Comparison of ENCODE assay signal across 22 mouse cellular contexts in genomic region chr13:53639584-53639983, GRCm38 (mm10).
DNase-seq lines count a peak whose midpoint lies in the region; ATAC-seq and TF ChIP-seq lines count a peak whose summit lies in the region.
"Had no signal": no experiment of that assay in that cellular context is flagged by ENCODE, and none has a peak within 500 bp of the region (broad histone marks: within the 10 kb centered on the region; RNA-seq: fewer than 3 reads in every experiment).

No protein-coding gene starts in this region.

- no peak overlapping the region for H3K27ac ChIP-seq in heart, embryonic 12.5 days (ENCODE audit: poor library complexity, severe bottlenecking)
- H3K27ac ChIP-seq in midbrain, embryonic 10.5 days (replicated peaks), result no peak overlapping the region
- H3K27ac ChIP-seq in midbrain, embryonic 13.5 days, result no peak overlapping the region
- H3K27ac ChIP-seq: forebrain, embryonic 10.5 days; gastrocnemius, adult 2 months; heart, embryonic 13.5 days had no signal

- no peak overlapping the region for H3K4me2 ChIP-seq in heart, embryonic 12.5 days
- no peak overlapping the region for H3K4me2 ChIP-seq in midbrain, embryonic 13.5 days (replicated peaks)
- H3K4me2 ChIP-seq: heart, embryonic 13.5 days had no signal

- H3K9me3 ChIP-seq in heart, embryonic 12.5 days (replicated peaks), result no peaks in the 10 kb centered on the region
- no peaks in the 10 kb centered on the region for H3K9me3 ChIP-seq in midbrain, embryonic 10.5 days (replicated peaks)
- H3K9me3 ChIP-seq in midbrain, embryonic 13.5 days, result no peaks in the 10 kb centered on the region

- ATAC-seq in heart, embryonic 12.5 days (ENCODE audit: insufficient number of reproducible peaks, low FRiP score), result no peak
- no peak for ATAC-seq in midbrain, embryonic 13.5 days
- ATAC-seq: CD4-positive, CD25-positive, alpha-beta regulatory T cell, adult 4 months; forebrain, embryonic 16.5 days; intestine, postnatal 0 days had no signal

- TF ChIP-seq CTCF in brain, embryonic 14.5 days (IDR thresholded peaks at IDR 0.05; ENCODE audit: borderline replicate concordance, extremely low read depth, insufficient read depth, insufficient read length), result no peak

- 87% methylated on average over 5 of the region's 5 CpGs for WGBS in heart, embryonic 12.5 days
- WGBS in midbrain, embryonic 10.5 days, result 88% methylated on average over 5 of the region's 5 CpGs
- WGBS in midbrain, embryonic 13.5 days, result 84% methylated on average over 5 of the region's 5 CpGs

- no peak for TF ChIP-seq POLR2A in brain, embryonic 14.5 days (IDR thresholded peaks at IDR 0.05; ENCODE audit: borderline replicate concordance, extremely low read depth, insufficient read depth, insufficient read length, poor library complexity, severe bottlenecking)

- H3K36me3 ChIP-seq in heart, embryonic 12.5 days, result no peaks in the 10 kb centered on the region
- no peaks in the 10 kb centered on the region for H3K36me3 ChIP-seq in midbrain, embryonic 10.5 days
- no peaks in the 10 kb centered on the region for H3K36me3 ChIP-seq in midbrain, embryonic 13.5 days
- H3K36me3 ChIP-seq: forebrain, embryonic 10.5 days; heart, embryonic 13.5 days had no signal

- H3K9ac ChIP-seq in heart, embryonic 12.5 days, result no peak overlapping the region
- no peak overlapping the region for H3K9ac ChIP-seq in midbrain, embryonic 13.5 days (replicated peaks)
- H3K9ac ChIP-seq: heart, embryonic 13.5 days had no signal

- H3K27me3 ChIP-seq in heart, embryonic 12.5 days (replicated peaks), result no peaks in the 10 kb centered on the region
- H3K27me3 ChIP-seq in midbrain, embryonic 10.5 days (ENCODE audit: low read depth, poor library complexity, severe bottlenecking), result peaks cover 11% of the 10 kb centered on the region
- no peaks in the 10 kb centered on the region for H3K27me3 ChIP-seq in midbrain, embryonic 13.5 days
- H3K27me3 ChIP-seq: heart, embryonic 13.5 days had no signal

- peak; percentile 36 for DNase-seq in heart, adult 11 months
- peak; percentile 6 for DNase-seq in midbrain, embryonic 10.5 days (ENCODE audit: low spot score)
- DNase-seq in brain, embryonic 14.5 days (ENCODE audit: low read depth), result peak; percentile 42
- peak; percentile 22 for DNase-seq in brain, embryonic 18.5 days (ENCODE audit: low read depth, low spot score)
- DNase-seq in thymus, postnatal 10 days (ENCODE audit: low spot score in 2 of 2), result no peak
- DNase-seq: adrenal gland, adult 2 months; adrenal gland, postnatal 14 days; cerebellum, adult 18-20 months; cerebellum, adult 9-10 months; cerebellum, postnatal 14 days; gastrocnemius, adult 2 months; gastrocnemius, postnatal 14 days; heart, adult 18-20 months; heart, postnatal 14 days; heart, postnatal 4 days had no signal

- H3K4me3 ChIP-seq in heart, embryonic 12.5 days, result no peak overlapping the region
- no peak overlapping the region for H3K4me3 ChIP-seq in midbrain, embryonic 10.5 days
- H3K4me3 ChIP-seq in midbrain, embryonic 13.5 days (replicated peaks), result no peak overlapping the region
- H3K4me3 ChIP-seq: forebrain, embryonic 10.5 days; gastrocnemius, adult 2 months; heart, embryonic 13.5 days had no signal

- H3K4me1 ChIP-seq in heart, embryonic 12.5 days (replicated peaks), result no peaks in the 10 kb centered on the region
- H3K4me1 ChIP-seq in midbrain, embryonic 10.5 days, result no peaks in the 10 kb centered on the region
- no peaks in the 10 kb centered on the region for H3K4me1 ChIP-seq in midbrain, embryonic 13.5 days (replicated peaks)
- H3K4me1 ChIP-seq: heart, embryonic 13.5 days had no signal

Comparison
In these comparisons a context has a peak if more than half of its experiments do, and no peak if none do; other contexts are left out.
1. DNase-seq: peak in heart, adult 11 months (single experiment), midbrain, embryonic 10.5 days (single experiment), brain, embryonic 14.5 days (single experiment) and brain, embryonic 18.5 days (single experiment); none in thymus, postnatal 10 days (0 of 2).